Mouse (Mus musculus) erythroid progenitor cell, adult 5-6 weeks (primary cell): ENCODE data around the gene Prnd. TPM values are rescaled to one million over a fixed set of nuclear protein-coding genes. Genes with fewer than 3 reads are reported as not detected.

ENCODE experiments used
- ATAC-seq: replicated peaks from 2 replicates; pipeline ENCODE4 v1.8.0; 2016; ENCODE audit warnings: moderate number of reproducible peaks, mild to moderate bottlenecking, moderate TSS enrichment, inconsistent platforms; ENCODE audit not compliant: poor library complexity, low FRiP score, severe bottlenecking
- total RNA-seq, 2 experiments: library from RNA; stranded (forward) in 1 of 2; stranded (reverse) in 1 of 2; fragments of 150-400 nt in 1 of 2; fragments of 186-747, 209-891 nt in 1 of 2; gene quantifications; 2 replicates each; pipeline versions ENCODE4 v1.2.3 to v1.2.4; 2015 to 2017; ENCODE audit warnings: low replicate concordance in 2 of 2

The Prnd gene
- total RNA-seq, 2 experiments from 2014 or later = 0.38 TPM; not detected in 1

DNA sequence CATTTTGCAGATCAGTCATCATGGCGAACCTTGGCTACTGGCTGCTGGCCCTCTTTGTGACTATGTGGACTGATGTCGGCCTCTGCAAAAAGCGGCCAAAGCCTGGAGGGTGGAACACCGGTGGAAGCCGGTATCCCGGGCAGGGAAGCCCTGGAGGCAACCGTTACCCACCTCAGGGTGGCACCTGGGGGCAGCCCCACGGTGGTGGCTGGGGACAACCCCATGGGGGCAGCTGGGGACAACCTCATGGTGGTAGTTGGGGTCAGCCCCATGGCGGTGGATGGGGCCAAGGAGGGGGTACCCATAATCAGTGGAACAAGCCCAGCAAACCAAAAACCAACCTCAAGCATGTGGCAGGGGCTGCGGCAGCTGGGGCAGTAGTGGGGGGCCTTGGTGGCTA, 14.3 kb upstream of the Prnd start:
- ATAC-seq = no peak

DNA sequence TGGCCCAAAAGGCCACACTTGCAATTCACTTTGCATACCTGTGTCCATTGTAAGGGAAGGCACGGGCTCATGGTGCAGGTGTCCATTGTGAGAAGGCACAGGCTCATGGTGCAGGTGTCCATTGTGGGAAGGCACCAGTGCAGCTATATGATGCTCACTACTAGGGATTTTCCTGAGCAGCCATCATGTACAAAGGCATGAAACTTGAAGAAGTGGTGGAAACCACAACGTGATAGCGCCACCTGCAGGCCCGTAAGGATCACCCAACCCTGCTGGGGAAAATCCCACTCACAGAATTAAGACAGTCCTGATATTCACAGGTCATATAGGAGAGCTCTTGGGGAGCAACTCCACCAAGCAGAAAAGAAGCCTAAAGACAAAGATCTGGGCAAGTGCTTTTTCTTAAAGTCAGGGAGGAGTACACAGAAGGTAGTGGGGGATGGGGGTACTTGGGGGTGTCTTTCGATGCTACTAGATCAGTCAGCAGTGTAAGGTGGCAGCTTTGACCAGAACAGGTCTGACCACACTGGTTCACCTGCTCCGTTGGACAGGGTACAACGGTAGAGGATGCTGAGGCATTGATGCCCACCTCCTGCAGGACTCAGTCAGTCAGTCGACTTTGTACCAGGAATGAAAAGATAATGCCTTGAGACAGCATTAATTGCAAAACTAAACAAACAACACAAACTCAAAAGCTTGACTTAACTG, 11.1 kb upstream of the Prnd start:
- ATAC-seq = peak; percentile 61

DNA sequence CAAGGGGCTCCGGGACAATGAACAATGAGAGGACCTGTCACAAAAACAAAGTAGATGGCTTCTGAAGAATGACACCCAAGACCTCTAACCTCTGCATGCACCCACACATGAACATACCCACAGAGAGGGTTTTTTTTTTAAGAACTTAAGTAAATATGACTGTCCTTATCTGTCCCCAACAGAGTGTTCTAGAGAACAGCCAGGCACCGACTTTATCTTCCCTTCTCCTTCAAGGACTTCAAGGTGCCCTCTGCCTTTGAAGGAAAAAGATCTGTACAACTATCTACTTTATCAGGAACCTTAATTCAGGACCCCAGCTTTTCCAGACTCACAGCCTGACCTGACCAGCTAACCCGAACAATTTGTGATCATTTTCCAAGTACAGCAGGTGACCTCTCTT, 10.2 kb upstream of the Prnd start:
- peak; percentile 81 for ATAC-seq

GRCm38 (mm10) chr2:131941501-131941900, 9.2 kb upstream of the Prnd start:
- no peak for ATAC-seq

DNA sequence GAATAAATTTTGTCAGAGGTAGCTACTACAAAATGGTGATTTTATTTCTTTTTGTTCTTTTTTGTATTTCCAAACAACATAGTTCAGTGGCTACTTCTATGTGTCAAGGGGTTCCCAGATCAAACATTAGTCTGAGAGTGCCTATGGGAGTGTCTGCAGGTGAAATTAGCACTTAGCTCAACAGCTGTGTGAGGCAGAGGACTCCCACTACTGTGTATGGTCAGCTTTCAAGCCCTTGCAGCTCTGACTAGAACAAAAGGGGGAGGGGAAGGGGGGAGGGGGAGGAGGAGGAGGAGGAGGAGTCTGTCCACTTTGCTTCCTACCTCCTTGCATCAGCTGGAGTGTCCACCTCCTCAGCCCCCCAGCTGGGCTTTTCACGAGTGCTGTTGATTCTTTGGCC, 6.3 kb upstream of the Prnd start:
- ATAC-seq = no peak

DNA sequence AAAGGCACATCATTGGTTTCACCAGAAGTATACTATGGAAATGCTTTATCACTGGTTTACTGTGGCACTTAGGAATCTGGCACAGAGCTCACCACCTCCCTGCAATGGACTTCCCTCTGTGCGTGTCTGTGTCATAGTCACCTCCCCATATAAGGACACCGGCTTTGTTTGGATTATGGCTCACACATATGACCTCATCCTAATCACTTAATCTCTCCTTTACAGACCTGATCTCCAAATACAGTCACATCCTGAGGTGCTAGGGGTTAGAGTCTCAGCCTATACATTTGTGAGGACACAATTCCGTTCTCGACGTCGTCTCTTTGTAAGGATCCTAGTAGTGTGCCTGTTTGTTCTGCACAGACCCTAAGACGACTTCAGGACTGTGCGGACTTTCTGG, 5.4 kb upstream of the Prnd start:
- no peak for ATAC-seq

GRCm38 (mm10) chr2:131945765-131946164, 4.9 kb upstream of the Prnd start:
- no peak for ATAC-seq

DNA sequence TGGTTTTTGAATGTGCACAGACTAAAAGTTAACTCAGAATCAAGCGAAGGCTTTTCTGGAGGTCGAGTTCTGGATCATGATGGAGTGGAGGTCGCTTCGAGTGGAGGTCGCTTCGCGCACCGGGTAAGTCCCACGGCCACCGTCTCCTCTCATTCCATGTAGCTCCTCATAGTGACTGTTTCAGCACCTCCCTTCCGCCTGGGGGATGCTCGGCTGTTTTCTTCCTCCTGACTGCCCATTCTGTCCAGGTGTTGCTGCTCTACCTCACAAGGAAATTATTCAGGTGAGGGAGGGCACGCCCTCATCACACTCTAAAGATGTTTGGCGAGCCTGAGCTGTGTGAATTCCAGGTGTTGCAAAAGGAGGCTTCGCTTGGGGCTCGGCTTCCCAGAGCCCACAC, 4.3 kb upstream of the Prnd start:
- ATAC-seq = no peak

GRCm38 (mm10) chr2:131948156-131948555, 2.5 kb upstream of the Prnd start:
- no peak for ATAC-seq

DNA sequence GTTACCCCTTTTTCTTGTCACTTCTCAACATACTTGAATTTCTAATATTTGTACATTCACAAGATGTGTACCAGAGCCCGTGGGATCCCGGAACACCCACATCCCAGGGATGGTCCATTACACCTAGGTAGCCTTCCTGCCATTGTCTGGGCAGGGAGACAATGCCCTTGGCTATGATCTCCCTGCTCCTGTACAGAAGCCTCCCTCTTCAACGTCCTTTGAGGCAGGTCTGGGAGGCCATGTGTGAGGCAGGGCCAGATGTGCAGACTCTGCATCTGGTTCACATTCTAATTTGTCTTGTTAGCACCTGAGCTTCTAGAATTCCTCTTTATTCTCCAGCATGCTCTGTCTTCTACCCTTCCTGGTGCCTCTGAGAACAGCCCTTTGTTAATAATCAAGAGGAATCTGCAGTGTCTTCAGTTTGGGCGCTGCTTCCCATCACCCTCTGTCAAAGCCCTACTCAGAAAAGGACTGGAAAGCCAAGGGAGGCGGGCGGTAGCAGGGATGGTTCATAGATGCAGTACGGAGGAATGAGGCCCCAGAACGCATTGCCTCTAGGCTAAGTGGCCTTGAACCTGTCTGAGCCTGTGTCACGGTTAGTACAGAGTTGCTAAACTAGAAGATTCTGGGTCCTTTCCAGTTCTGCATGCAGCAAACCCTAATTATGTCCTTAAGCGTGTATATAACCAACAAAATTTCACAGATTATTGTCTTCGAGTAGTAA, 1.6 kb upstream of the Prnd start:
- ATAC-seq = no peak

DNA sequence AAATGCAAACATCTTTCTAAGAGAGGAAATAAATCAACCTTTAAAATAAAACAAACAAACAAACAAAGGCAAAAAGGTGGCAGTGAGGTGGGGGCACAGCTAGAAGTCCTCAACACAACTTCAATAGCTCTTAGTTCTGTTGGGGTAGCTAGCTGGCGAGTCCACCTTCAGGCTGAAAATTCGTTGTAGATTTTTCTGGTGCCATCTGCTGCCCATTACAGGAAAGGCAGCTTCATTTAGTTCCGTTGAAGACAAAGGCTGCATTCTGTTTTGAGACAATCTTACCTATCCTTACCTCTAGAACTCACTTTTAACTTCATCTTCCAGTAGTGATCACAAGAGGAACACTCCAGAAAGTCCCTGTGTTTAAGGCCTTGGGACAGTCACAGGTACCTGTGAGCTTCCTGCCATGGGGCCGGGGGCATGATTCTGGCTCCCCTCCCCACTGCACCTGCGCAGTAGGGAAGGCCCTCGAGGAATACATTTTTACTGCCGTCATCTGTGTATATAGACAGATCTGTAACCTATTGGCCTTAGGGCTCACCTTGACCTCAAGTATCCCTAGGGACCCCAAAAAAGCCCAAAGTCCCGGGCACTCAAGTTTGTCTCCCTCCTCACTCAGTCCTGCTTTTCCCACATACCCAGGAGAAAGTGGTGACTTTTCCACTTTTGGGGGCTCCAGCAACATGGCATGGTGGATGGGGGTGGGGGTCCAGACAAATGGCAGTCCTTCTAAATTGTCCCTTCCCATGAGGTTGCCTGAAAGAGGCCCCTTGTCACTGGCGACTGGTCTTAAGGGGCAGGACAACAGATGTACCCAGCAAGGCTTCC, 679 bp upstream of the Prnd start:
- peak; percentile 60; the same call in 1 of the 2 replicates for ATAC-seq

- ATAC-seq = no peak
Measured at GRCm38 (mm10) chr2:131952456-131952855, 1.8 kb downstream of the Prnd start.

DNA sequence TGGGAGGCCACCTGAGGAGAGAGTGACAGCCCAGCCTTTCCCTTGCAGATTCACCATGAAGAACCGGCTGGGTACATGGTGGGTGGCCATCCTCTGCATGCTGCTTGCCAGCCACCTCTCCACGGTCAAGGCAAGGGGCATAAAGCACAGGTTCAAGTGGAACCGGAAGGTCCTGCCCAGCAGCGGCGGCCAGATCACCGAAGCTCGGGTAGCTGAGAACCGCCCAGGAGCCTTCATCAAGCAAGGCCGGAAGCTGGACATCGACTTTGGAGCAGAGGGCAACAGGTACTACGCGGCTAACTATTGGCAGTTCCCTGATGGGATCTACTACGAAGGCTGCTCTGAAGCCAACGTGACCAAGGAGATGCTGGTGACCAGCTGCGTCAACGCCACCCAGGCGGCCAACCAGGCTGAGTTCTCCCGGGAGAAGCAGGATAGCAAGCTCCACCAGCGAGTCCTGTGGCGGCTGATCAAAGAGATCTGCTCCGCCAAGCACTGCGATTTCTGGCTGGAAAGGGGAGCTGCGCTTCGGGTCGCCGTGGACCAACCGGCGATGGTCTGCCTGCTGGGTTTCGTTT, 2.4 kb downstream of the Prnd start:
- no peak for ATAC-seq

- ATAC-seq = no peak
Measured at GRCm38 (mm10) chr2:131953711-131954110, 3.0 kb downstream of the Prnd start.

DNA sequence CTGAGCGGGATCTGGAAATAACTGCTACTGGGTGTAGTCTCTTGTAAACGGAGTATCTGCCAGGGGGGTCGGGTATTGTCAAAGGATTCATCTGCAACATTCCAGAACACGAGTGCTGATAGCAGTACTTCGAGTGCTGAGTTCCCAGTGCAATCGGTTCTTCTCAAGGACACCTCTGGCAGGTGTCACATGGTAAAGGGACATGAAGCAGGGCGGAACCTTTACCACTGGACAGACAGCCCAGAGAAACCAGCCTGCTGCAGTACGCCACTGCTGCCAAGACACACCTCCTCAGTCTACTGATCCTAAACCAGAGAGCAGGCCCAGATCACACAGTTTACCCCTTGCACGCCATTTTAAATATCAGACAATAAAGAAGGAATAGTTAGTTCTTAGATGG, 4.2 kb downstream of the Prnd start:
- ATAC-seq = no peak

DNA sequence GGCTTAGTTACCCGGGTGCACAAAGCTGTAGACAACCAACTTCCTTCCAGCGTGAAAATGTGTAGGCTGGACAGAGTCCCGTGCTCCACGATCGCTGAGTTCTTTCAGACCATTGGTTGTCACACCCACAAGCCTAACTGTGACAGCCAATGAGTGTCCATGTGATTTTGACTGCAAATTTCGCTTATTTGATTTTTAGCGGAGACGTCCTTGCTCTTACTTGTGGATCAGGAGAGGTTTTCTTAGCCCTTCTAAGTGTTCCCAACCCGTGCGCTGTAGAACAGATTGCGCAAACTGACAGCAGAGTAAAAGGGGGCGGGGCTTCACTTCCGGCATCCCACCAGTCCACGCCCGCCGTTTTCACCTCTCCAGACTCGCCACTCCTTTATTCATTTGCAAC, 4.6 kb downstream of the Prnd start:
- no peak for ATAC-seq

GRCm38 (mm10) chr2:131956336-131957256, 5.9 kb downstream of the Prnd start:
- no peak for ATAC-seq

- no peak for ATAC-seq
Measured at GRCm38 (mm10) chr2:131957731-131958222, 7.1 kb downstream of the Prnd start.

DNA sequence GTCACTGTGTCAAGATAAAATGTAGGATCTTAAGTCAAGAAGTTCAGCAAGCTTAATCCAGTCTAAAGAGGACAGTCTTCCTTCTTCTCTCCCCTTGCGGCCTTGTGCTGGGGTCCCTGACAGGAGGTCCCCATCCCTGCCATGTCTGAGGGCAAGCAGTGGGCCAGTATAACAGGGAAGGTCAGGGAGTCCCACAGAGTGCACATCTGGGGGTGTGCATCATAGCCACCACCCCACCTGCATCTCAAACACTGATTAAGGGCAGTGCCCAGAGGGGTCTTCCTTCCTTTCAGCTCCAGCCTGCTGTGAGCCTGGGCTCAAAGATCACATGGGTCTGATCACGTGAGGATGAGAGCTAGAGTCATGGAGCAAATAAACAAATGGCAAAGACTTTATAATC, 11.0 kb downstream of the Prnd start:
- ATAC-seq = no peak
